Mouse (Mus musculus): Measurements from ENCODE around the gene Mark3.

Gene Mark3

DNA sequence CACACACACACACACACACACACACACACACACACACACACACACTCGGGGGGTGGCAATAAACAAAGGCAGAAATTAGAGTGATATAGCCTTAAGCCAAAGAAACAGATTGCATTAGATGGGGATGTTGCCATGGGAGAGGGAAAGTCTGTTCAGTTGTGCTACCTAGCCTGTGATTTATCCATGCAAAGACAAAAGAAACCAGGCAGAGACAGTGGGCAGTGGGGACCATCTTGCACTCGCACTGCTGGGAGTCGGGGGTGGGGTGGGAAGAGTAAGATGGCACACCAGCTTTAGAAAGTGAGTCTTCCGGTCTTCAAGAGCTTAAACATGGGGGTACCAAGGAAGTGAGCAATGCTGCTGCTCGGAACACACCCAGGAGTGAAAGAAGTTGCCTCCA is 14.0 kb upstream of the Mark3 start:
- no peak for DNase-seq (ENCODE audit: low spot score)

DNA sequence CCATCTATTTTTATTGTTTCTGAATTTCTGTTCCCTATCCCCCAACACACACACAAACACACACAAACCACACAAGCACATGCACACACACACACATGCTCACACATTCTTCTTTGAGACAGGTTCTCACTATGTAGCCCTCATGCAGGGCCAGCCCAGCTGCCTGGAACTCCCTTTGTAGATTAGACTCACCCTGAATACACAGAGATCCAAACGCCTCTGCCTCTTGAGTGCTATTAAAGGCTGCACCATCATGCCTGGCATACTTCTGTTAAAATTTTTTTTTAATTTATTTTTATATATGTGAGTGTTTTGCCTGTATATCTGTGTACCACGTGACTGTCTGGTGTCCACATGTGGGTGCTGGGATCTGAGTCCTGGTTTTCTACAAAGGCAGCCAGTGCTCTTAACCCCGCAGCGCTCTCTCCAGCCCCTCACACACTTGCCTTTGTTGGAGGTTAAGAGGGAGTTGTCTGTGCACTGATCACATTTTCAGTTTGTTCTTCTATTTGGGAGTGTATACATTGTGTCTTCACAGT is 12.0 kb upstream of the Mark3 start:
- DNase-seq (ENCODE audit: low spot score): no peak

DNA sequence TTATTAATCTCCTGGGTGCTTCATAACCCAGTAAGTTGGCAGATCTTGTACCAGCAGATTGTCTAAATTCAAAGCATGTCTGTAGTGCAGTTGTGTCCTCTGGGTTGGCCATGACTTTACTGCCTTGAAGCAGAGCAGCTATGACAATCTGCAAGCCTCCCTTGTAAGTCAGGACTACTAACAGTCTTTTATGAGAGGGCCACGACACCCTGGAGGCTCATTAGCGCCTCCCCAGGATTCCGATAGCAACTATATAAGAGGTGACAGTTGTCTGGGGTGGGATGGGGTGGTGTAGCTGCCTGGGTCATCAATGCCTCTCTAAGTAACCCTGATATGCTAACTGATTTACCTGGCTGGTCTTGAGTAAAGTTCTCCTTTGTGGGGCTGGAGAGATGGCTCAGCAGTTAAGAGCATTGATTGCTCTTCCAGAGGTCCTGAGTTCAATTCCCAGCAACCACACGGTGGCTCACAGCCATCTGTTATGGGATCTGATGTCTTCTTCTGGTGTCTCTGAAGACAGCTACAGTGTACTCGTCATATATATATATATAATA is 11.2 kb upstream of the Mark3 start:
- DNase-seq (ENCODE audit: low spot score): no peak

DNA sequence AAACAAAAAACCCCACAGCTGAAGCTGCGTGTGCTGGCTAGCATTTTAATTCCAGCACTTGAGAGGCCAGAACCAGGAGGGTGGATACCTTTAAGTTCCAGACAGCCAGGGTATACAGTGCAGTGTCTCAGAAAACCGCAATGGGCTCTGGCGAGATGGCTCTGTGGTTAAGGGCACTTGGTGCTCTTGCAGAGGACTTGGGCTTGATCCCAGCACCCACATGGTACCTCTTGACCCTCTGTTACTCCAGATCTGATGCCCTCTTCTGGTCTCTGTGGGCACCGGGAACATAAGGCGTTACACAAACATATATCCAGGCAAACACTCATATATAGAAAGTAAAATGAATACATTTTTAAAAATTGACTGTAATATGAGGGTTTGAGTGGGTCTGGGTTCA is 9.0 kb upstream of the Mark3 start:
- no peak for DNase-seq (ENCODE audit: low spot score)

DNA sequence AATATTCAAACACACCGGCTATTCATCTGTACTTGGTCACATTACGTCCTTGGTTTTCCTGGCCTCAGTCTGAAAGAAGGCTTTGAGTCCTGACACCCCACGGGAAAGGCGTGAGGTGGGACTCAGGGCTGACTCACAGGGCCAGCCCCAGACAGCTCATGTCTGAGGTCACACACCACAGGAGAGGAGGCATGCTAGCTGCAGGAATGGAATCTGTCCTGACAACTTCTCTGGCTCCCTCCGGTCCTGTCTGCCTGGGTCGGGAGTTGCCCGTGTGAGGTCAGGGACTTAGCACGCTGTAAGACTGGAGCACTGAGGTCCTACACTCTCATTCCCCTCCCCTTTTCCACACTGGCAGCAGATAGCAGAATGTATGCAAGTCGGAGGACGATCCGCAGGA is 5.5 kb upstream of the Mark3 start:
- no peak for DNase-seq (ENCODE audit: low spot score)

DNA sequence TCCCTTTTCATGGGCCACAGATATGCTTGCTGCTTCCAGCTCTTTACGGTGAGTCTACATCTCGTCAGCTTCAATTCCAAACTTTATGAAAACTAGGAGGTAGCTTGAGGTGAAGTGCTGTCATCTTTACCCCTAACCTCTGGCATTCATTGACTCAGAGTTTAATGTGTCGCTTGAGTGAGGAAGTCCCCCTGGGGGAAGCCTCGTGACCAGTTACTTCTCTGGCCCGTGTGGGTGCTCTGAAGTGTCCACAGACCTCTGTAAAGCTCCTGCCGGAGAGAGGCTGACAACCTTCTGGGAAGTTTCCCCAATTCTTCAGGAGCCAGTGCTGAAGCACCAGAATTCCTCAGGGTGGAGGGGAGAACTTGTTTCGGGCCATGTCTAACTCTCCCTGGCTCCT is 1.9 kb upstream of the Mark3 start:
- DNase-seq (ENCODE audit: low spot score): no peak

DNA sequence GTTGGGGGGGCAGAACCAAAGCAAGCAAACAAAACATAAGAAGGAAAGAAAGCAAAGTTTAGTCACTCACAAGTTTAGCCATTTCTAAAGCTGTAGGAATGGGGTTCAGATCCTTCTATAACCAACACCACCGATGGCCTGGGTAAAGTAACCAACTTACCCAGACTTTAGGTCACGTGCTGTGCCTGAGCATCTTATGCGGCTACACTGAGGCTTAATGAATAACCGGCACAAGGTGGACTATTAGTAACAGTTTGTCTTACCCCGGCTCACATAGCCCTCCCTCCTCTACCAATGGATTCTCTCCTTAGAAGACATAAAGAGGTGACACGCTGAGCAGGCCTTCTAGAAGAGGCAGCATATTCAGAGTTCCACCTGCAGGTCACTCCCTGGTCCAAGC is 1.0 kb upstream of the Mark3 start:
- no peak for DNase-seq (ENCODE audit: low spot score)

DNA sequence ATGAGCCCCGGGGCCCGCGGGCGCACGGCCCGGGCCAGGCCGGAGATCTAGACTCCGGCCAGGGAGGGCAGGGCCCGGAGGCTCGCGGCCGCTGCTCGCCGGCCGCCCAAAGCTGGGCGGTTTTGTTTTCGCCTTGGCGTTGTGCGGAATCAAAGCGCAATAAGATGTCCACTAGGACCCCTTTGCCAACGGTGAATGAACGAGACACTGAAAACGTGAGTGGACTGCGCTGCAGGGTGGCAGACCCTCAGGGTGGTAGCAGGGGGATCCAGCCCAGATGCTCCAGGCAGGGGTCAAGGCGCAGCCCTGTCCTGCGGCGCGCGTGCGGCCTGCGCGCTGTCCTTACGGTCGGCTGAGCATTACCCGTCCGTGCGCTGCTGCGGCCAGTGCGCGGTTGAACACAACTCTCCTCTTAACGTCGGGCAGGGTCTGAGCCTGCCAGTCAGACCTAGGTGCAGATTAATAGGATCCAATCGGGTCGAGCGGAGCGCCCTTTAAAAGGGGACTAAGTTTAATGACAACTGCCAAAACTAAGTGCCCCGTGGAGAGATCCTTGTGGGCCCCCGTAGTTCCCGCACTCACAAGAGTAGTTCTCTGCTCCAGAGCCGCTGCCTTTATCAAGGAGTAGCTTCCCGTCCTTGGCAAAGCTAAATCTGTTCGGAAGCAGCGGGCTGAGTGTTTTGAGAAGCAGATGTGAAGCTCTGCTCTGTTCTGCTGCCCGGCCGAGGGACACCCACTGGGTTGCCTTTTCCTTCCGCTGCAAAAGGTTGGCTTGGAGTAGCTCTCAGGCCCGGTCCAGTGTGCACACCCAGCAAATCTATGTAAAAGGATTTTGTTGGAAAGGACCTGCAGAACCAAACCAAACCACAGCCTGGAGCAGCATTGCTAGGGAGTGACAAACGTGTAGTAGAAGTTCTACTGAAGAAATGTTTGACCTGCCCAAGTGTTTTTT is 840 bp downstream of the Mark3 start:
- no peak for DNase-seq (ENCODE audit: low spot score)

DNA sequence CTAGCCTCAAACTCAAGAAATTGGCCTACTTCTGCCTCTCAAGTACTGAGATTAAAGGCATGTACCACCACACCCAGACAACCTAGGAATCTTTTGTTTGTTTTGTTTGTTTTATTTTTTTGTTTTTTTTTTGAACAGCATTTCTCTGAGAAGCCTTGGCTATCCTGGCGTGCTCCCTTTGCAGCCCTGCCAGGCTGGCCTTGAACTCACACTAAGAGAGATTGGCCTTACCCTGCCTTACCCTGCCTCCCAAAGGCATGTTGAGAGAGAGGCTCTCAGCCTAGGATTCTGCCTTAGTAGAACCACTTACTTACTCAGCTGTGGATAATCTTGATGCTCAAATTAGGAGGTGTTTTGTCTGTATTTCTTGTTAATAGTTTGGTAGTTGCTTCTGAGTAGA is 8.7 kb downstream of the Mark3 start:
- no peak for DNase-seq (ENCODE audit: low spot score)

DNA sequence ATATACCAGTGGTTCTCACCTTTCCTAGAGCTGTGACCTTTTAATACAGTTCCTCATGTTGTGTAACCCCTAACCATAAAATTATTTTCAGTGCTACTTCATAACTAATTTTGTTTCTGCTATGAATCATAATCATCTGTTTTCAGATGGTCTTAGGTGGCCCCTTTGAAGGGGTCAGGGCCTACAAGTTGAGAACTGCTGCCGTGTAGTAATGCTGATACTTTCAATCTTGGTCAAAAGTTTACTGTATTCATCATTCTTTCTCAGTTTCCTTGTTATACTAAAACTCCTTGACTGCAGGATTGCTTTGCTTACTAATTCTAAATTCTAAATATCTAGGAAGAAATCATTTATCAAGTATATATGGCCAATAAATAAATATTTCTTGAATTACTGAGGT is 10.1 kb downstream of the Mark3 start:
- no peak for DNase-seq (ENCODE audit: low spot score)

DNA sequence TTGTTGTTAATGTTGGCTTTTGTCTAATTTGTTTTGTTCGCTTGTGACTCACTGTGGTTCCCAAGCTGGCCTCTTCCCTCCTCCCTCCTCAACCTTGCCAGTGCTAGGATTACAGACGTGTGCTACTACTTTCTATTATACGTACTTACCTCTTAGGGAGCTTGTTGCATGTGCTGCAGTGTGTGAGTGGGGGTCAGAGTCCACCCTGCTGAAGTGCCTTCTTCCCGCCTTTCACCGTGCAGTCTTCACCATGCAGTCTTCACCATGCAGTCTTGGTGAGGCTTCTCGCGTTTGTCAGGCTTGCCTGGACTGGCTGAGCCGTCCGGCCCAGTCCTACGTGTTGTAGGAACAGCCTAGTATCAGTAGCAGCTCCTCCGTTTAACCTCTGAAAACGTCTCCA is 12.9 kb downstream of the Mark3 start:
- DNase-seq (ENCODE audit: low spot score): no peak

DNA sequence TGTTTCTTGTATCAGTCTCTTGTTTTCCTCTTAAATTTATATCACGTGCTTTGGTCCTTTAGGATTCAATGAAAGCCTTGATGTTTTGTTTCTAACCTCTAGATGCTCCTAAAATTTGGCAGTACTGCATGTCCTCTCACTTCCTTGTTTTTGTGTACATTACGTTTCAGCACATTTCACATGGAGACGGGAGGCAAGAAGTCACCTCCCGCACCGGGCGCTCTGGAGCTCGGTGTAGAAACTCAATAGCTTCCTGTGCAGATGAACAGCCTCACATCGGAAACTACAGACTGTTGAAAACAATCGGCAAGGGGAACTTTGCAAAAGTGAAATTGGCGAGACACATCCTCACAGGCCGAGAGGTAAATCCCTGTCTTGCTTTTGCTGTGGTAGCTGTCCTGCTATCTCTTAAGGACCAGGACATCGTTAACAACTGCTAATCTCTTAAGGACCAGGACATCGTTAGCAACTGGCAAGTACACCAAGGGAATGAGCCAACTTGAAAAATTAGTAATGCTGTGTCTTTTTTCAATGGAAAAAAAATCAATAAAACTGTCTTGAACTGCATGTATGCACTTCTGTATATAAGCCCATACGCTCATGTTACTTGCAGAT is 18.2 kb downstream of the Mark3 start:
- no peak for DNase-seq (ENCODE audit: low spot score)

DNA sequence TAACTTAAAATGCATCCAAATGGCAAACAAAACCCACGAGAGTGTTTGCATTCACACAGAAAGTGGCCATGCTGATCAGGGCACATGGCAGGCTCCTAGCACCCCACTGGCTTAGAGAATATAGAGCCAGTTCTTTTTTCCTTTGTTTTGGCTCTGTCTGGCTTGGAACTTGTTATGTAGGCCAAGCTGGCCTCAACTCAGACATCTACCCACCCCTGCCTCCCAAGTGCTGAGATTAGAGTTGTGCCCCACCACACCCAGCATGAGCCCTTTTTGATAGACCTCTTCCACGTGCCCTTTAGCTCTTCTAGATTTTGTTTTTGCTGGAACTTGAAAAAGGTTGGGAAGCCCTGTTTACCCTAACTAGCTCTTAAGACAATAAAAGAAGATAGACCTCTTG is 19.5 kb downstream of the Mark3 start:
- DNase-seq (ENCODE audit: low spot score): no peak

DNA sequence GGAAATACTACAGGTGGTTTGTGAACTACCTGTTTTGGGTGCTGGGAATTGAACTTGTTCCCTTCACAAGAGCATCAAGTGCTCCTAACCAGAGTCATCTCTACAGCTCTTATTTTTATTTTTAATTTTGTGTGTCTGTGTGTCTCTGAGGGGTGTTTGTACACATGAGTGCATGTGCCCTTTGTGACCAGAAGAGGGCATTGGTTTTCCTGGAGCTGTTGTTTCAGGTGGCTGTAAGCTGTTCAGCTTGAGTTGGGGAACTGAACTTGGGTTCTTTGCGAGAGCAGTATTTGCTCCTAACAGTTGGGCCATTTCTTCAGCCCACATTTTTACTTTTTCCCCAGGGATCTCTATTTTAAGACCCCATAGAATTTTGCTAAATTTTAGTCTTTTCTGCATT is 23.0 kb downstream of the Mark3 start:
- no peak for DNase-seq (ENCODE audit: low spot score)

DNA sequence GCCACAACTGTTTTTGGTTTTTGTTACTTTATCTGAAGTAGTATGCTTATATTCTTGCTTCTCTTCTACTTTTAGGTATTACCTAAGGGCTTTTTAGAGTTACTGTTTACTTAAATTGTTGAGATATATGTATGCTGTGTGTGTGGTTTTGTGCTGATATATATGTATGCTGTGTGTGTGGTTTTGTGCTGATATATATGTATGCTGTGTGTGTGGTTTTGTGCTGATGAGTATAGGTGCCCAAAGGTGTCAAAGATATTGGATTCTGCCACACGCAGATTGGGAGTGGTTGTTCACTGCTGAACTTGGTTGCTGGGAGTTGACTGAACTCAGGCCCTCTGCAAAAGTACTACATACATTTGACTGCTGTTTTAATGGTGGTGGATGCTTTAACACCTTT is 24.6 kb downstream of the Mark3 start:
- no peak for DNase-seq (ENCODE audit: low spot score)

DNA sequence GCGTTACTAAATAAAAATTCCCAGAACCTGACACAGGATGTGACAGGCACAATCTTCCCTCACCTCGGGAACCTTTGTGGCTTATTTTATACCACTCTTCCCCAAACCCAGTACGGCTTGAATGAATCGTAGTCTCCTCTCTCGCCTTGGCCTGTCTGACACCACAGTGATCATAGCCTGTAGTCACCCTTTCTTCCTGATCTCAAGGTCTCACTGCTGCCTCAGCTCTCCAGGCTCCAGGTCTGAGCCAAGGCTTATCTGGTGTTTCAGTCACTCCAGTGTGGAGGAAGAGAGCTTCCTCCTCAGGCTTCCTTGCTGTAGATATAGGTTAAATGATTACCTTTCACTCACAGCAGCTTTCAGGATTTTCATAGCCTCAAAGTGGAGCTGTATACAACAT is 25.3 kb downstream of the Mark3 start:
- DNase-seq (ENCODE audit: low spot score): no peak

DNA sequence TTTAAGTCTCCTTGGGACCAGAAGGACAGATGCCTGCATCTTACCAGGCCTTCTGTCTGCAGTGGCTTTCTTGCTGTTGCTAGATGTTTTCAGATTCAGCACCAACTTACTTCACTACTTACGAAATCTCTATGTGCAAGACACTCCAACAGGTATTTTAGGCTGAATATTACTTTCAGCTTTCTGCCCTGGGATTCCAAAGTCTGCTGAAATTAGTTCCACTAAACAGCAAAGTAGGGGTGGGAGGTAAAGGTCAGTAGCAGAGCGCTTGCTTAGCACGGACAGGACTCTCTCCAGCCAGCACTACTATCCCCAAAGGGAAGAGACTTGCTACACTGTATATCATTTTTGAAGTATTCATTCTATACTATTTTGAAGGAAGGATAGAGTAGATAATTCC is 29.5 kb downstream of the Mark3 start:
- no peak for DNase-seq (ENCODE audit: low spot score)

DNA sequence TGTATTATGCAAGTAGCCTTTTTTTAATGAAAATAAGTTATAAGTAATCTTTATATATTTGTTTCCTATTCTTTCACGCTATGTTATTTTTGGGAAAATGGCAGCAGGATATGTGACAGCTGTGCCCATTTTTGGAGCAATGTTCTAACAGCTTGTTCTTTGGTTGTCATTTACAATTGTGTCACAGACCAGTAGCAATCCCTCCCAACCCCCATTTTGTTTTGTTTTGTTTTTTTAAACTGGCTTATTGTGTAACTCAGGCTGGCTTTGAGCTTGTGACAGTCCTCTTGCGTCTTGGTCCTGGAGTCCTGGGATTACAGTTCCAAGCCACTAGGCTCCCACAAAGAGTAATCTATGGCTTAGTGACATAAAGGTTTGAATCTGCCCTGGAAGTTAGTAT is 31.3 kb downstream of the Mark3 start:
- no peak for DNase-seq (ENCODE audit: low spot score)

DNA sequence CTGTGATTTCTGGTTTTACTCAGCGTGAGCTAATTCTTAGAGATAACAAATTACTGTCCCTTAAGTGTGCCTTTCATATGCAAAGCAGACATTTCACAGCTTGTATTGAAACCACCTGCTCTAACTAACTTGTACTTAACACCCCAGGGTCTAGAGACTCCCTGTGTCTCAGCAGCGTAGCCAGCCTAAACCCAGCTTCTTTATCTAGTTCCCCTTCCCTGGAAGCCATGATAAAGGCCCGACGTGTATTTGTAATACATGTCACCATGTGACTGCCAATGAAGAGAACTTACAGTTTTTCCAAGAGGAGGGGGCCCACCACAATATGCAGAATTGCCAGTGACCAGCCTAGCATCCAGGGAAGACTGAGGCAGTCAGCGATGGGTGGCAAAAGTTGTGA is 33.7 kb downstream of the Mark3 start:
- DNase-seq (ENCODE audit: low spot score): no peak

DNA sequence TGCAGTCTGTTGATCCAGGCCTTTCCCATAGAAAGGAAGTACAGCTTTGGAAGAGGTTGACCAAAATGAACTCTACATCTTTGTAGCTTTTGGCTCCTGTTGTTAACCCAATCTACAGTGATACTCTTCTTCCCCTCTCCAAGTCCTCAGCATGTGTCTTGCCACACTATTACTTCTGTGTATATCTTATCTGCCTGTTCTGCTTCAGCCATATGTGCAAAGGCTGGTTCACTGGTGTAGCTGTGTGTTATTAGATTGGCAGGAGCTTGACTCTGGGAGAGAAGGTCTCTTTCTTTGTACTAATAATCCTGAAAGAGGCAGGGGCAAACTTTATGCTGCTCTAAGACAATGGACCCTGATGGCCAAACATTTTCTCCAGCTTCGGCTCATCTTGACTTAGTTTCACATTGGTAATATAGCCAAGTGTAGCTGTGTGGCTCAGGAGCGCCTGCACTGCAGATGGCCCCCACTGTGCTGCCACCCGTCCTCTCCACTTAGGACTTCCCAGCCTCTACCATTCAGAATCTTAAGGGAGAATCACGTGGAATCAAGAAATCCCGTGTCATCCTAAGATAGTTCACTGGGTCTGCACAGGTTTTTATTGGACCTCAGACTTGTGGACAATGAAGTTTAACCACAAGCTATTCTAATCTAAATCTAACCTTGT is 40.3 kb downstream of the Mark3 start:
- no peak for DNase-seq (ENCODE audit: low spot score)

DNA sequence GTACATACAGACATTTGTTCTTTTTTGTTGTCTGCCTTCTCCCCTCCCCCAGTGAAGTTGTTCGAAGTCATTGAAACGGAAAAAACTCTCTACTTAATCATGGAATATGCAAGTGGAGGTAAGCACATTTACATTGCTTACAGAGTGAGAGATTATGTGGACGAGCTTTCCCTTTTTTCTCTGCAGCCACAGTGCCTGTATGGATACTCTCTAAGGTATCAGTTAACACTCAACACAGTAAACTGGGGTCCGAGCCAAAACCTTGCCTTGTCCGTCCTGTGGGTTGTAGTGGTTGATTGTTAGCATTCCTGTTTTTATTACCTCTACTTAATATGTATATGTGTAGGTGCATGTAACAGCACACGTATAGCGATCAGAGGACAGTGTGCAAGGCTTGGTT is 43.9 kb downstream of the Mark3 start:
- no peak for DNase-seq (ENCODE audit: low spot score)

DNA sequence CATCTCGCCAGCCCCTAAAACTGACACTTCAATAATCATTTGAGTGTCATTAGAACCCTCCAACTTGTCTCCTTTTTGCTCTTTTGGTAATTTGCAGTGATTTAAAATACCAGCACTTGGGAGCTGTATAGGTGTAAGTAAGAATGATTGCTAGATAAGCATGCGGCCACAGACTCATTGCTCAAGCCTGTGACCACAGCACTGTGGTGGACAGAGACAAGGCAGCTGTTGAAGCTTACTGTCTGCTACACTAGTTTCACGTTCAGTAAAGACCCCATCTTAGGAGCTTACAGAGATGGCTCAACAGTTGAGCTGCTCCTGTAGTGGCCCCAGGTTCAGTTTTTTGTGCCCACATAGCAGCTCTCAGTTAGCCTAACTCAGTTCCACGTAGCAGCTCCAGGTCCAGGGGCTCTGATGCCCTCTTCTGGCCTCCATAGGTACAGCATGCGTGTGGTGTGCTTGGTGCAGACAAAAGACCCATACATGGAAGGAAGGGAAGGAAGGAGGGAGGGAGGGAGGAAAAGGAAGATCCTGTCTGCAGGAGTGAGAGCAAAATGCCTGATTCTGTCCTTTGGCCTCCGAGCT is 73.8 kb downstream of the Mark3 start:
- DNase-seq (ENCODE audit: low spot score): no peak
